Comparison of ENCODE assay signal across 8 mouse cellular contexts in the genomic region with DNA sequence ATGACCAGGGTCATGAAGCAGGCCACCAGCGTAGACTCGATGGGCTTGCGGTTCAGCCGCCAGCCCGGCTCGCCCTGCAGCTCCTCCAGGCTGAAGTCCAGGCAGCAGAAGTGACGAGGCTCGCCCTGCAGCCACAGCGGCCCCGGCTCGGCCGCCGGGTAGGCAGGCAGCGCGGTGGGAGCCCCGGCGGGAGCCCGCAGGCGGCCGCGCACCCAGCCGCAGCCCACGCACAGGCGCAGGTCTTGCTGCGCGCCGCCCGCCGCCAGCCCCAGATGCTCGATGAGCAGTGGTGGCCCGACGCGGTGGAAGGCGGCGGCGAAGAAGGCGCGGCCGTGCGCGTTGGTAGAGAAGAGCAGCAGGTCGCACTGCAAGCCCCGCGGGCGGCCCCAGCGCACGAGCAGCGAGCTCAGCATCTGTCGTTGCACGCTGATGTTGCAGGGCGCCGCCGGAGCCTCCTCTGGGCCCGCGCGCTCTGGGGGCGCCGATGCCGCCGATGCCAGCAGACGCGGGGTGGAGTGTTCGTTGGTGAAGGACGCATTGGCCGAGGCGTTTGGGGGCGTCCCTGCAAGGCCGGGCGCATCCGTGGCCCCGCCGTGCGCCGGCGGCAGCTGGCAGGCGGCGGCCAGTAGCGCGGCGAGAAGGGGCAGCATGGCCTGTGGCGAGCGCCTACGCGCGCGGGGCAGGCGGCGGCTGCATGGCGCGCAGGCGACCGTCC. TPM values are rescaled to one million over a fixed set of nuclear protein-coding genes. Genes with fewer than 3 reads are reported as not detected.
DNase-seq lines count a peak whose midpoint lies in the region; ATAC-seq and TF ChIP-seq lines count a peak whose summit lies in the region.

No protein-coding gene starts in this region.

- peak overlapping the region; percentile 66 for H3K4me3 ChIP-seq in liver, embryonic 15.5 days (replicated peaks)
- peak overlapping the region; percentile 97 for H3K4me3 ChIP-seq in olfactory bulb, adult 2 months (ENCODE audit: insufficient read depth, low read depth, low read length)

- H3K4me1 ChIP-seq in liver, embryonic 15.5 days (replicated peaks) = peaks cover 18% of the 10 kb centered on the region
- H3K4me1 ChIP-seq in olfactory bulb, adult 2 months (ENCODE audit: control insufficient read depth, insufficient read depth, low read length) = no peaks in the 10 kb centered on the region

- no peaks in the 10 kb centered on the region for H3K9me3 ChIP-seq in liver, embryonic 15.5 days (replicated peaks)

- peaks cover 75% of the 10 kb centered on the region for H3K27me3 ChIP-seq in liver, embryonic 15.5 days

- TF ChIP-seq POLR2A in olfactory bulb, adult 2 months (IDR thresholded peaks at IDR 0.05; ENCODE audit: insufficient read depth, low read depth, low read length) = no peak

- H3K36me3 ChIP-seq in liver, embryonic 15.5 days (replicated peaks) = no peaks in the 10 kb centered on the region

- no peak overlapping the region for H3K27ac ChIP-seq in liver, embryonic 15.5 days (replicated peaks)
- H3K27ac ChIP-seq in olfactory bulb, adult 2 months (ENCODE audit: insufficient read depth, low read depth, low read length) = peak overlapping the region; percentile 95

- H3K9ac ChIP-seq in liver, embryonic 15.5 days = peak overlapping the region; percentile 42

- peak; percentile 68 for ATAC-seq in liver, embryonic 15.5 days (ENCODE audit: insufficient read depth)

- TF ChIP-seq CTCF in olfactory bulb, adult 2 months (IDR thresholded peaks at IDR 0.05; ENCODE audit: insufficient read depth, low read depth, low read length) = no peak

- DNase-seq in urinary bladder, adult 18-20 months (ENCODE audit: low spot score in 2 of 2) = peak; percentile 70 to 78
- DNase-seq in urinary bladder, postnatal 14 days (ENCODE audit: low spot score) = no peak
- peak; percentile 29 for DNase-seq in c-Kit-positive CD71-positive TER-119-negative erythroid progenitor cells, embryonic 14.5 days (ENCODE audit: low read depth)
- DNase-seq in gastrocnemius, postnatal 25 days = peak; percentile 66
- peak; percentile 68 for DNase-seq in kidney, postnatal 10 days
- peak; percentile 46 to 58 for DNase-seq in thymus, postnatal 36 days

- under 1% methylated on average over 92 of the region's 92 CpGs for WGBS in liver, embryonic 15.5 days (ENCODE audit: insufficient replicate concordance)
- under 1% methylated on average over 92 of the region's 92 CpGs for WGBS in olfactory bulb, adult 2 months

- peak overlapping the region; percentile 92 for H3K4me2 ChIP-seq in liver, embryonic 15.5 days

RNA-seq across cellular contexts. Expression of gene Tmem158, which starts 0.5 kb away (rescaled TPM):
- total RNA-seq in gastrocnemius, postnatal 25 days (2021) = 1 to 10 TPM in 1 of 2 experiments, under 1 TPM in 1; 1.00 to 3.1 TPM
- 2.0 and 2.1 TPM in 2 replicates for polyA plus RNA-seq in liver, embryonic 15.5 days (2015; fragmentation: Nextera tagmentation; extraction: Ambion mirVana)
- not detected in 2 replicates for polyA plus RNA-seq in olfactory bulb, adult 2 months (2012; ENCODE audit: insufficient read depth, insufficient read length, low replicate concordance, missing spikeins)

RNA-seq across cellular contexts. Expression of gene Cdcp1, which starts 44.2 kb away (rescaled TPM):
- not detected for total RNA-seq in gastrocnemius, postnatal 25 days (2021)
- polyA plus RNA-seq in liver, embryonic 15.5 days (2015; fragmentation: Nextera tagmentation; extraction: Ambion mirVana) = 0.46 and 0.59 TPM in 2 replicates
- not detected in 2 replicates for polyA plus RNA-seq in olfactory bulb, adult 2 months (2012; ENCODE audit: insufficient read depth, insufficient read length, low replicate concordance, missing spikeins)
